Mouse (Mus musculus): ENCODE measurements around the gene Angptl1. TPM values are rescaled to one million over a fixed set of nuclear protein-coding genes. Genes with fewer than 3 reads are reported as not detected.

The Angptl1 gene
- polyA plus RNA-seq, 1 experiment from 2014 or later = 2.1 TPM

DNA sequence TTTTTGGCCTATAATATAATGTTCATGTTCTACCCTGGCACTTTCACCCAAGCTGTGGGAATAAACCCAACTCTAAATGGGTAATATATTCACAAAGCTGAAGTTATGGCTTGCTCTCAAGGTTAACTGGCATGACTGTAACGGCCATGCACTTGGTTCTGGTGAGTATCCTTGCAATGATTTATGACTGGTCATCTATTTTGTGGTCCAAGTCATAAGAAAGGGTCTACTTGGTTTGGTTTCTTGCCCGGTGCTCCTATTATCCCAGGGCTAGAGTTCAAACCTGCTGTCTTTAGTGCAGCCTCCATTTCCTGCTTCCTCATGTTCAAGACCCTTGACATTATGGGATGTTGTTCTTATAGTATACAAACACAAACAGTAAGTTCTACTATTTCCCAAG is 46.4 kb downstream of the Angptl1 start:
- Histone ChIP-seq H3K4me2 (no peak overlapping the region), H3K9me3 (replicated peaks) (no peaks in the 10 kb centered on the region), H3K27me3 (no peaks in the 10 kb centered on the region), H3K36me3 (peaks cover 44% of the 10 kb centered on the region), H3K4me1 (peaks cover 4% of the 10 kb centered on the region), H3K27ac (0 out of 2 replicates have a peak overlapping the region, but pooled peaks have one; percentile 13), H3K4me3 (replicated peaks) (no peak overlapping the region), H3K9ac (no peak overlapping the region)
- ATAC-seq (replicated peaks; ENCODE audit: low FRiP score) = peak; percentile 66; the same call in 1 of the 2 replicates
- WGBS = 30% methylated on average over 2 of the region's 2 CpGs

DNA sequence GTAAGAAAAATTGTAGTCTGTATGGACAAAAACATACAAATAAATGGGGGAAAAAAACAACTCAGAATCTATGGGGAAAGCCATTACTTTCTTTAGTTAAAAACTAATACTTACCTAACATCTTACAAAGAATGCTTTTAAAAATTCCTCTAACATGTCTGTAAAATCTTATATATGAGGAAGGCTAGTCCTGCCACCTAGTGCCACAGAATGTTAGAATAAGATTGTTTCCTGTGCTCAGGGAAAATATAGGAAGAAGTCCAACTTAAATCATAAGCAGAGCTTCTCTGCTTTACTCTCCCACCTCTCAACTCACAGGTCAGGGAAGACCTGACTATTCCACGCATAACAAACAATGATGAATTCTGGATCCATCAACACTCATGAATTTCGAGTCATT is 47.5 kb downstream of the Angptl1 start:
- Histone ChIP-seq H3K27me3 (no peaks in the 10 kb centered on the region), H3K4me2 (no peak overlapping the region), H3K9me3 (replicated peaks) (no peaks in the 10 kb centered on the region), H3K4me3 (replicated peaks) (no peak overlapping the region), H3K4me1 (peaks cover 4% of the 10 kb centered on the region), H3K36me3 (peaks cover 44% of the 10 kb centered on the region), H3K27ac (no peak overlapping the region), H3K9ac (no peak overlapping the region)
- 86% methylated on average over 2 of the region's 2 CpGs for WGBS
- no peak for ATAC-seq (replicated peaks; ENCODE audit: low FRiP score)

DNA sequence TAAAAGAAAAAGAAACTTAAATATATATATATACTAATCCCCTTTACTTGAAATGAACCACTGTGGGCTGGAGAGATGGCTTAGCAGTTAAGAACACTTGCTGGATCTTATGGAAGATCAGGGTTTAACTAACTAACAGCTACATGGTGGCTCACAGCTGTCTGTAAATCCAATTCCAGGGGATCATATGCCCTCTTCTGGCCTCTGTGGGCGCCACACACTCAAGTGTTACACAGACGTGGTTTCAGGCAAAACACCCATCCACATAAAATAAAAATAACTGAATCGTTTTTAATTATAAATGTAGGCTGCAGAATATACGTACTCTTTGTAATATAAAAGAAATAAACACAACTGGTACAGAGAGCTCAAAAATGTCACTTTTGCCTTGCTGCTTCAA is 50.5 kb downstream of the Angptl1 start:
- no peaks in the 10 kb centered on the region for H3K9me3 ChIP-seq (replicated peaks)
- no peak overlapping the region for H3K4me3 ChIP-seq (replicated peaks)
- ATAC-seq (replicated peaks; ENCODE audit: low FRiP score) = no peak
- no peak overlapping the region for H3K27ac ChIP-seq
- no peak overlapping the region for H3K9ac ChIP-seq
- H3K36me3 ChIP-seq = peaks cover 21% of the 10 kb centered on the region
- WGBS = 89% methylated on average over 4 of the region's 4 CpGs
- H3K27me3 ChIP-seq = no peaks in the 10 kb centered on the region
- H3K4me1 ChIP-seq = peaks cover 4% of the 10 kb centered on the region
- H3K4me2 ChIP-seq = no peak overlapping the region

DNA sequence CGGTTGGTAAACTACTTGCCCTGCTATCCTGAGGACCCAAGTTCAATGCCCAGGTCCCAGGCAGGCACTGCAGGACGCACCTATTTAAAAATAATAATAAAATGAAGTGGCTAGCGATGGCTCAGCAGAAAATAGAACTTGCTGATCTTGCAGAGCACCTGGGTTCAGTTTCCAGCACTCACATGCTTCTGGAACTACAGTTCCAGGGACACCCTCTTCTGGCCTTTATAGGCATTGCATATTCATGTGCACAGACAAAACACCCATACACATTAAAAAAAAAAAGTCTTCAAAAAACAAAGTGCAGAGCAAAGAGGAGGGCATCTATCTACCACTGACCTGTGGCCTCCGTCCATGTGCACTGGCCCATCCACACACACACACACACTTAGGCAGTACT is 53.2 kb downstream of the Angptl1 start:
- Histone ChIP-seq H3K9me3 (replicated peaks) (no peaks in the 10 kb centered on the region), H3K9ac (no peak overlapping the region), H3K4me3 (replicated peaks) (no peak overlapping the region), H3K27me3 (no peaks in the 10 kb centered on the region), H3K4me1 (no peaks in the 10 kb centered on the region), H3K36me3 (peaks cover 15% of the 10 kb centered on the region), H3K27ac (no peak overlapping the region), H3K4me2 (no peak overlapping the region)
- ATAC-seq (replicated peaks; ENCODE audit: low FRiP score) = no peak
- WGBS = 95% methylated on average over 4 of the region's 4 CpGs

DNA sequence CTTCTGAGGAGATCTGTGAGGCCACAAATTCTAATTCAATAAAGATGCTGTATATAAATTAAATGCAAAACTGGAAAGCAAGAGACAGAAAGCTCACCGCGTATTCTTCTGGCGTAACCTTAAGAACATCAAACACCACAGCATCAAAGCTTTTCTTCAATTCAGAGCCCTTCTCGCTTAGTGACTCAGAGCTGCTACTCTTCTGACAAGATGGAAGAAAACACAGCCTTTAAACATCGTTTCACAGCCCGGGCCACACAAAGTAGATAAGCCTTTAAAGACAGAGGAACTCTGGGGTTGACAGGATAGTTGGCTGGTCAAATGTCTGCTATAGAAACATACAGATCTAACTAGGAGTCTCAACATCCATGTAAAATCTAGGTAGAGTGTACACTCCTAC is 63.3 kb downstream of the Angptl1 start:
- no peaks in the 10 kb centered on the region for H3K27me3 ChIP-seq
- H3K4me2 ChIP-seq = no peak overlapping the region
- H3K36me3 ChIP-seq = peaks cover 38% of the 10 kb centered on the region
- H3K27ac ChIP-seq = no peak overlapping the region
- no peak overlapping the region for H3K9ac ChIP-seq
- no peaks in the 10 kb centered on the region for H3K9me3 ChIP-seq (replicated peaks)
- ATAC-seq (replicated peaks; ENCODE audit: low FRiP score) = no peak
- no peak overlapping the region for H3K4me3 ChIP-seq (replicated peaks)
- 86% methylated on average over 6 of the region's 6 CpGs for WGBS
- no peaks in the 10 kb centered on the region for H3K4me1 ChIP-seq

DNA sequence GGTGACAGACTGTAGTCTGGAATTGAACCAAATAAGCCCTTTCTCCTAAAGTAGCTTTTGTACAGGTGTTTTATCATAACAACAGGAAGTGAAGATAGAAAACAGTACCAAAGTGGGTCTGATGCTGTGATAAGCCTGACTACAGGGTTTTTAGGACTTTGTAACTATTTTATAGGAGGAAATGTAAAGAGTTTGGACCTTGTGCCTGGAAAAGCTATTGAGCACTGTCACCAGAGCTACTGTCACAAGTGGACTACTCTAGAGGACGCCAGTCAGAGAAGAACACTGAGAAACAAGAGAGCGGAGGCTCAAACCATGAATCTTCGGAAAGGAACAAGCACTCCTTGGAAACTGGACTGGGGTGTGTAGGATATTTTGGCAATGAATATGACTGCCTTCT is 65.5 kb downstream of the Angptl1 start:
- WGBS = 93% methylated on average over 3 of the region's 3 CpGs
- ATAC-seq (replicated peaks; ENCODE audit: low FRiP score) = no peak
- Histone ChIP-seq H3K4me3 (replicated peaks) (no peak overlapping the region), H3K4me1 (no peaks in the 10 kb centered on the region), H3K36me3 (peaks cover 37% of the 10 kb centered on the region), H3K9me3 (replicated peaks) (no peaks in the 10 kb centered on the region), H3K4me2 (no peak overlapping the region), H3K9ac (no peak overlapping the region), H3K27me3 (no peaks in the 10 kb centered on the region), H3K27ac (no peak overlapping the region)

DNA sequence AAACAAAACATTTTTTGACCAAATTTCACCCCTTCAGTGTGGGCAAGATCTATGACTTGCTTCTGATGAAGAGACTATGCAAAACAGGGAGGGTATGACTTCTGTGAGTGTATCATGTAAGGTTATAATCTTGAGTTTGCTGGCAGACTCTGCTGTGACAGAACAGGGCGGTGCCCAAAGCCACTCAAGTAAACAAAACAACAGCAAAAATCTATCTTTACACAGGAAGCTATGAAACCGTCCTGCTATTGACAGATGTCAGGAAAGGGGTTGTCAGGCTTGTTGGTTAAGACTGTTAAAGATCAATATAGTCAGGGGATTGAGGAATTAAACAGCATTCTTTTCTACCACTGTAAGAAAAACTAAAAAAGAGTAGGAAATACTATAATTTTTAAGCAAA is 67.3 kb downstream of the Angptl1 start:
- no peak for ATAC-seq (replicated peaks; ENCODE audit: low FRiP score)
- Histone ChIP-seq H3K4me1 (peaks cover 1% of the 10 kb centered on the region), H3K9ac (no peak overlapping the region), H3K36me3 (peaks cover 25% of the 10 kb centered on the region), H3K4me2 (no peak overlapping the region), H3K27ac (no peak overlapping the region), H3K4me3 (replicated peaks) (no peak overlapping the region), H3K9me3 (replicated peaks) (no peaks in the 10 kb centered on the region), H3K27me3 (no peaks in the 10 kb centered on the region)
- WGBS = 78% methylated on average over 2 of the region's 2 CpGs

DNA sequence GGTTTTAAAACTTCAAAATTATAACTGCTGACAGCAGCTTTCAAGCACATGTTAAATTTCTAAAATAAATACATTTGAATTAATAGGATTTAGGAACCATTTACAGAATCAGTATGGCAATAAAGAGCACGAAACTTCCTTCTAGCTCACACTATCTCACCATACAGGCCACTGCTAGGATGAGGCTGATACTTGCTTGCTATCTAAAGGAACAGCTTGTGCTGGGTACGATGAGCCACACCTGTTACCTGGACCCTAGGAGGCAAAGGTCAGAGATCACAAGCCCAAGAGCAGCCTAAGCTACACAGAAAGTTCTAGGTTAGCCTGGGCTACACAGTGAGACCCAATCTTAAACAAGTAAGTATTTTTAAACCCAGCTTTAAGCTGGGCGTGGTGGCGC is 70.9 kb downstream of the Angptl1 start:
- no peak for ATAC-seq (replicated peaks; ENCODE audit: low FRiP score)
- H3K4me1 ChIP-seq = peaks cover 6% of the 10 kb centered on the region
- H3K9ac ChIP-seq = no peak overlapping the region
- 93% methylated on average over 4 of the region's 4 CpGs for WGBS
- H3K4me2 ChIP-seq = no peak overlapping the region
- H3K27me3 ChIP-seq = no peaks in the 10 kb centered on the region
- H3K9me3 ChIP-seq (replicated peaks) = no peaks in the 10 kb centered on the region
- H3K36me3 ChIP-seq = peaks cover 21% of the 10 kb centered on the region
- no peak overlapping the region for H3K4me3 ChIP-seq (replicated peaks)
- no peak overlapping the region for H3K27ac ChIP-seq

DNA sequence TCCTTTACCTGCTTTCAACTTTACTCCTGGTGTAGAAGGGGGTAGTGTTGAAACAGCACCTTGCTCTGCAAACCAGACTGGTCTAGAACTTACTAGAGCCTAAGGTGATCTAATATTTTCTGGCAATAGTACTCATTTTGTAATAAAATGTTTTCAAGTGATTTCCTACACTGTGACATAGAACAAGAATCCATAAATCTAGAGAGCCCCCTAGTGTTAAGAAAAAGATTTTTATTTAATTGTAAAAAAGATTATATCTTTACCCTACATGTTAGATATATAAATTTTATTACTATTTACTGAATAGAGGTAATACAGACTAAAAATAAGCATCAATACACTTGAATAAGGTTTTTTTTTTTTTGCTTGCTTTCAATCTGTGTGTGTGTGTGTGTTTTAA is 71.5 kb downstream of the Angptl1 start:
- Histone ChIP-seq H3K4me3 (replicated peaks) (no peak overlapping the region), H3K9me3 (replicated peaks) (no peaks in the 10 kb centered on the region), H3K36me3 (peaks cover 21% of the 10 kb centered on the region), H3K4me2 (no peak overlapping the region), H3K9ac (no peak overlapping the region), H3K4me1 (peaks cover 6% of the 10 kb centered on the region), H3K27ac (no peak overlapping the region), H3K27me3 (no peaks in the 10 kb centered on the region)
- no peak for ATAC-seq (replicated peaks; ENCODE audit: low FRiP score)

Other genes with a start within 250 kb of the Angptl1 start
- gene Tor3a, start 164.2 kb upstream of the Angptl1 start, polyA plus RNA-seq (2015; fragmentation: Nextera tagmentation; extraction: Ambion mirVana) = 16.8 and 17.8 TPM in 2 replicates
- 32.0 and 33.5 TPM in 2 replicates for gene Fam20b, start 119.5 kb upstream of the Angptl1 start, polyA plus RNA-seq (2015; fragmentation: Nextera tagmentation; extraction: Ambion mirVana)
- 66.0 and 67.9 TPM in 2 replicates for gene Ralgps2, start 101.1 kb downstream of the Angptl1 start, polyA plus RNA-seq (2015; fragmentation: Nextera tagmentation; extraction: Ambion mirVana)